ENCODE assay signal across 21 mouse cellular contexts in genomic region chr15:12655959-12656662, GRCm38 (mm10).
DNase-seq lines count a peak whose midpoint lies in the region; ATAC-seq and TF ChIP-seq lines count a peak whose summit lies in the region.
"Had no signal": no experiment of that assay in that cellular context is flagged by ENCODE, and none has a peak within 500 bp of the region (broad histone marks: within the 10 kb centered on the region; RNA-seq: fewer than 3 reads in every experiment).

No protein-coding gene starts in this region.

- H3K36me3 ChIP-seq in intestine, embryonic 14.5 days (ENCODE audit: control insufficient read depth, insufficient read depth, low read length), result no peaks in the 10 kb centered on the region
- H3K36me3 ChIP-seq in intestine, postnatal 0 days (ENCODE audit: control insufficient read depth, insufficient read depth), result no peaks in the 10 kb centered on the region
- no peaks in the 10 kb centered on the region for H3K36me3 ChIP-seq in midbrain, embryonic 11.5 days (ENCODE audit: control insufficient read depth, insufficient read depth, low read length)
- H3K36me3 ChIP-seq in midbrain, embryonic 14.5 days (ENCODE audit: control insufficient read depth, insufficient read depth, low read length), result no peaks in the 10 kb centered on the region
- H3K36me3 ChIP-seq in ES-E14 (ENCODE audit: control insufficient read depth, insufficient read depth, low read length, poor library complexity, severe bottlenecking), result no peaks in the 10 kb centered on the region
- no peaks in the 10 kb centered on the region for H3K36me3 ChIP-seq in forebrain, embryonic 14.5 days (ENCODE audit: control insufficient read depth, insufficient read depth, low read length)
- H3K36me3 ChIP-seq: embryonic facial prominence, embryonic 15.5 days; forebrain, embryonic 10.5 days; forebrain, embryonic 15.5 days; heart, embryonic 12.5 days; hindbrain, embryonic 15.5 days had no signal

- H3K4me2 ChIP-seq in intestine, embryonic 14.5 days (ENCODE audit: low read length), result no peak overlapping the region
- no peak overlapping the region for H3K4me2 ChIP-seq in intestine, postnatal 0 days (replicated peaks; ENCODE audit: low read depth)
- H3K4me2 ChIP-seq in midbrain, embryonic 11.5 days, result no peak overlapping the region
- H3K4me2 ChIP-seq in midbrain, embryonic 14.5 days (ENCODE audit: low read length), result no peak overlapping the region
- no peak overlapping the region for H3K4me2 ChIP-seq in forebrain, embryonic 14.5 days (ENCODE audit: low read length)
- H3K4me2 ChIP-seq: embryonic facial prominence, embryonic 15.5 days; forebrain, embryonic 15.5 days; heart, embryonic 12.5 days; hindbrain, embryonic 15.5 days had no signal

- H3K9ac ChIP-seq in intestine, embryonic 14.5 days (ENCODE audit: low read length), result no peak overlapping the region
- no peak overlapping the region for H3K9ac ChIP-seq in intestine, postnatal 0 days (ENCODE audit: low read depth, low read length)
- H3K9ac ChIP-seq in midbrain, embryonic 11.5 days (ENCODE audit: low read length), result no peak overlapping the region
- no peak overlapping the region for H3K9ac ChIP-seq in midbrain, embryonic 14.5 days (replicated peaks; ENCODE audit: low read length)
- H3K9ac ChIP-seq in ES-E14 (ENCODE audit: insufficient read depth, low read depth, low read length, poor library complexity, severe bottlenecking), result no peak overlapping the region
- no peak overlapping the region for H3K9ac ChIP-seq in forebrain, embryonic 14.5 days (ENCODE audit: low read length)
- H3K9ac ChIP-seq: embryonic facial prominence, embryonic 15.5 days; forebrain, embryonic 15.5 days; heart, embryonic 12.5 days; hindbrain, embryonic 15.5 days had no signal

- no peak overlapping the region for H3K27ac ChIP-seq in intestine, embryonic 14.5 days (ENCODE audit: low read depth)
- no peak overlapping the region for H3K27ac ChIP-seq in intestine, postnatal 0 days (ENCODE audit: low read depth, low read length)
- H3K27ac ChIP-seq in midbrain, embryonic 11.5 days (ENCODE audit: low read depth, low read length), result no peak overlapping the region
- H3K27ac ChIP-seq in midbrain, embryonic 14.5 days (replicated peaks; ENCODE audit: low read depth, low read length), result no peak overlapping the region
- H3K27ac ChIP-seq in ES-E14 (ENCODE audit: insufficient read depth, low read depth, low read length, poor library complexity, severe bottlenecking), result no peak overlapping the region
- no peak overlapping the region for H3K27ac ChIP-seq in forebrain, embryonic 14.5 days (ENCODE audit: low read depth, low read length)
- H3K27ac ChIP-seq: embryonic facial prominence, embryonic 15.5 days; forebrain, embryonic 10.5 days; forebrain, embryonic 15.5 days; hindbrain, embryonic 15.5 days had no signal

- H3K9me3 ChIP-seq in intestine, embryonic 14.5 days (ENCODE audit: control insufficient read depth, low read length), result no peaks in the 10 kb centered on the region
- no peaks in the 10 kb centered on the region for H3K9me3 ChIP-seq in intestine, postnatal 0 days (ENCODE audit: control insufficient read depth)
- H3K9me3 ChIP-seq in midbrain, embryonic 11.5 days (ENCODE audit: control insufficient read depth, low read length), result no peaks in the 10 kb centered on the region
- H3K9me3 ChIP-seq in midbrain, embryonic 14.5 days (ENCODE audit: control insufficient read depth, low read length), result no peaks in the 10 kb centered on the region
- H3K9me3 ChIP-seq in ES-E14 (ENCODE audit: control insufficient read depth, insufficient read depth, low read depth, low read length), result no peaks in the 10 kb centered on the region
- H3K9me3 ChIP-seq in forebrain, embryonic 14.5 days (replicated peaks; ENCODE audit: control insufficient read depth, low read length), result no peaks in the 10 kb centered on the region
- H3K9me3 ChIP-seq: forebrain, embryonic 10.5 days; forebrain, embryonic 15.5 days; heart, embryonic 12.5 days; hindbrain, embryonic 15.5 days had no signal

- peak; percentile 35 for DNase-seq in intestine, embryonic 14.5 days (ENCODE audit: low spot score)
- peak; percentile 68 for DNase-seq in midbrain, embryonic 11.5 days (ENCODE audit: low spot score, missing footprints)
- no peak for DNase-seq in midbrain, embryonic 14.5 days
- DNase-seq in ES-E14 (ENCODE audit: low read depth, low spot score) (peak; percentile 47), ZHBTc4 (ENCODE audit: low read depth, low spot score) (peak; percentile 81)
- DNase-seq in forebrain, embryonic 14.5 days (ENCODE audit: low spot score), result no peak
- DNase-seq: adrenal gland, adult 2 months; adrenal gland, postnatal 25 days; cerebellum, adult 2 months; cerebellum, postnatal 14 days; embryo, embryonic 11 days; gastrocnemius, postnatal 36 days; heart, adult 18-20 months; heart, postnatal 36 days had no signal

- no peak for TF ChIP-seq CTCF in intestine, postnatal 0 days (IDR thresholded peaks at IDR 0.05; ENCODE audit: low read depth)

- H3K27me3 ChIP-seq in intestine, embryonic 14.5 days (replicated peaks; ENCODE audit: control insufficient read depth, insufficient read depth, low read length), result no peaks in the 10 kb centered on the region
- H3K27me3 ChIP-seq in intestine, postnatal 0 days (replicated peaks; ENCODE audit: control insufficient read depth, insufficient read depth, low read length), result no peaks in the 10 kb centered on the region
- H3K27me3 ChIP-seq in midbrain, embryonic 11.5 days (ENCODE audit: control insufficient read depth, insufficient read depth, low read length), result no peaks in the 10 kb centered on the region
- no peaks in the 10 kb centered on the region for H3K27me3 ChIP-seq in midbrain, embryonic 14.5 days (ENCODE audit: control insufficient read depth, insufficient read depth, low read length)
- no peaks in the 10 kb centered on the region for H3K27me3 ChIP-seq in forebrain, embryonic 14.5 days (replicated peaks; ENCODE audit: control insufficient read depth, insufficient read depth, low read length)
- H3K27me3 ChIP-seq: embryonic facial prominence, embryonic 15.5 days; forebrain, embryonic 15.5 days; heart, embryonic 12.5 days; hindbrain, embryonic 15.5 days had no signal

- no peaks in the 10 kb centered on the region for H3K4me1 ChIP-seq in intestine, embryonic 14.5 days (replicated peaks; ENCODE audit: control insufficient read depth, insufficient read depth, low read length)
- H3K4me1 ChIP-seq in intestine, postnatal 0 days (replicated peaks; ENCODE audit: control insufficient read depth, insufficient read depth, low read length), result no peaks in the 10 kb centered on the region
- 0 out of 2 replicates have a peak, but pooled peaks cover 2% of the 10 kb centered on the region for H3K4me1 ChIP-seq in midbrain, embryonic 11.5 days (ENCODE audit: control insufficient read depth, insufficient read depth, low read length)
- no peaks in the 10 kb centered on the region for H3K4me1 ChIP-seq in midbrain, embryonic 14.5 days (ENCODE audit: control insufficient read depth, insufficient read depth, low read length)
- peaks cover 3 to 6% of the 10 kb centered on the region in 2 experiments; a peak in 2 of 4 replicates for H3K4me1 ChIP-seq in ES-E14 (ENCODE audit: control insufficient read depth in 2 of 2, insufficient read depth in 2 of 2, low read length in 2 of 2, poor library complexity in 1 of 2)
- H3K4me1 ChIP-seq in forebrain, embryonic 14.5 days (ENCODE audit: control insufficient read depth, insufficient read depth, low read length), result no peaks in the 10 kb centered on the region
- H3K4me1 ChIP-seq: hindbrain, embryonic 15.5 days had no signal

- 67% methylated on average over 6 of the region's 6 CpGs for WGBS in intestine, embryonic 14.5 days
- WGBS in intestine, postnatal 0 days, result 67% methylated on average over 6 of the region's 6 CpGs
- 76% methylated on average over 6 of the region's 6 CpGs for WGBS in midbrain, embryonic 11.5 days
- 69% methylated on average over 6 of the region's 6 CpGs for WGBS in midbrain, embryonic 14.5 days
- WGBS in forebrain, embryonic 14.5 days, result 83% methylated on average over 6 of the region's 6 CpGs

- in situ Hi-C loops in ES-E14 (cut with MboI; ENCODE audit: low sequenced_read_pairs in 2 of 2, unreplicated experiment in 2 of 2), result no loop called here

- H3K4me3 ChIP-seq in intestine, embryonic 14.5 days (ENCODE audit: low read depth, low read length), result no peak overlapping the region
- H3K4me3 ChIP-seq in intestine, postnatal 0 days (ENCODE audit: low read depth, low read length), result no peak overlapping the region
- H3K4me3 ChIP-seq in midbrain, embryonic 11.5 days (ENCODE audit: low read depth, low read length), result no peak overlapping the region
- H3K4me3 ChIP-seq in midbrain, embryonic 14.5 days (replicated peaks; ENCODE audit: low read depth, low read length), result no peak overlapping the region
- no peak overlapping the region for H3K4me3 ChIP-seq in ES-E14 (ENCODE audit: insufficient read depth in 1 of 2, low read depth in 1 of 2, low read length in 2 of 2, poor library complexity in 1 of 2, severe bottlenecking in 1 of 2)
- H3K4me3 ChIP-seq in forebrain, embryonic 14.5 days (ENCODE audit: low read depth, low read length), result no peak overlapping the region
- H3K4me3 ChIP-seq: embryonic facial prominence, embryonic 15.5 days; erythroblast, embryonic 14.5 days; forebrain, embryonic 10.5 days; forebrain, embryonic 15.5 days; heart, embryonic 12.5 days; hindbrain, embryonic 15.5 days had no signal

- ATAC-seq in intestine, embryonic 14.5 days (replicated peaks; ENCODE audit: low FRiP score, low TSS enrichment, low read depth), result no peak
- ATAC-seq in intestine, postnatal 0 days, result no peak
- ATAC-seq in midbrain, embryonic 11.5 days (ENCODE audit: low FRiP score), result no peak
- ATAC-seq in midbrain, embryonic 14.5 days (ENCODE audit: low FRiP score, low TSS enrichment), result no peak
- no peak for ATAC-seq in forebrain, embryonic 14.5 days
- ATAC-seq: forebrain, embryonic 15.5 days had no signal

TF ChIP-seq in ES-E14, 5 proteins besides CTCF, POLR2A, EP300 and RAD21:
- TF ChIP-seq ZC3H11A (IDR thresholded peaks at IDR 0.05; ENCODE audit: borderline replicate concordance, low read depth, low read length), result no peak
- TF ChIP-seq ZNF384 (IDR thresholded peaks at IDR 0.05; ENCODE audit: low read depth, low read length), result no peak
- TF ChIP-seq MAFK (IDR thresholded peaks at IDR 0.05; ENCODE audit: insufficient read depth, low read depth, low read length), result no peak
- no peak for TF ChIP-seq HCFC1 (IDR thresholded peaks at IDR 0.05; ENCODE audit: borderline replicate concordance, insufficient read depth, low read length)
- TF ChIP-seq CHD2 (IDR thresholded peaks at IDR 0.05; ENCODE audit: low read depth, low read length), result no peak

Comparison
In these comparisons a context has a peak if more than half of its experiments do, and no peak if none do; other contexts are left out.
1. DNase-seq: peak in intestine, embryonic 14.5 days (single experiment), midbrain, embryonic 11.5 days (single experiment), ES-E14 (single experiment) and ZHBTc4 (single experiment); none in midbrain, embryonic 14.5 days (single experiment) and forebrain, embryonic 14.5 days (single experiment).